13 mouse cellular contexts compared by ENCODE assay signal in genomic region chr13:108123109-108123723, GRCm38 (mm10). TPM values are rescaled to one million over a fixed set of nuclear protein-coding genes. Genes with fewer than 3 reads are reported as not detected.
DNase-seq lines count a peak whose midpoint lies in the region; ATAC-seq lines count a peak whose summit lies in the region.
"Had no signal": no experiment of that assay in that cellular context is flagged by ENCODE, and none has a peak within 500 bp of the region (broad histone marks: within the 10 kb centered on the region; RNA-seq: fewer than 3 reads in every experiment).

No protein-coding gene starts in this region.

- 46% methylated on average over 15 of the region's 15 CpGs for WGBS in midbrain, embryonic 11.5 days
- 66% methylated on average over 15 of the region's 15 CpGs for WGBS in midbrain, embryonic 10.5 days
- WGBS in forebrain, embryonic 14.5 days: 20% methylated on average over 15 of the region's 15 CpGs
- 14% methylated on average over 15 of the region's 15 CpGs for WGBS in hindbrain, embryonic 15.5 days
- WGBS in neural tube, embryonic 13.5 days: 19% methylated on average over 15 of the region's 15 CpGs
- 48% methylated on average over 15 of the region's 15 CpGs for WGBS in intestine, embryonic 16.5 days

- peaks cover 9% of the 10 kb centered on the region for H3K4me1 ChIP-seq in midbrain, embryonic 11.5 days (ENCODE audit: control insufficient read depth, insufficient read depth, low read length)
- peaks cover 23% of the 10 kb centered on the region for H3K4me1 ChIP-seq in midbrain, embryonic 10.5 days
- H3K4me1 ChIP-seq in forebrain, embryonic 14.5 days (ENCODE audit: control insufficient read depth, insufficient read depth, low read length): peaks cover 6% of the 10 kb centered on the region; the same call in 1 of the 2 replicates
- peaks cover 14% of the 10 kb centered on the region for H3K4me1 ChIP-seq in hindbrain, embryonic 15.5 days (replicated peaks)
- peaks cover 16% of the 10 kb centered on the region for H3K4me1 ChIP-seq in neural tube, embryonic 13.5 days (replicated peaks)
- no peaks in the 10 kb centered on the region for H3K4me1 ChIP-seq in intestine, embryonic 16.5 days (ENCODE audit: control insufficient read depth, insufficient read depth, low read length)

- peak overlapping the region; percentile 15; the same call in 1 of the 2 replicates for H3K4me2 ChIP-seq in midbrain, embryonic 11.5 days
- peak overlapping the region; percentile 25 for H3K4me2 ChIP-seq in forebrain, embryonic 14.5 days (ENCODE audit: low read length)
- peak overlapping the region; percentile 44 for H3K4me2 ChIP-seq in hindbrain, embryonic 15.5 days
- peak overlapping the region; percentile 43 for H3K4me2 ChIP-seq in neural tube, embryonic 13.5 days
- no peak overlapping the region for H3K4me2 ChIP-seq in intestine, embryonic 16.5 days (ENCODE audit: low read depth, low read length)
- H3K4me2 ChIP-seq: limb, embryonic 15.5 days; lung, embryonic 14.5 days had no signal

- peak; percentile 83 for DNase-seq in midbrain, embryonic 11.5 days (ENCODE audit: low spot score, missing footprints)
- DNase-seq in midbrain, embryonic 10.5 days (ENCODE audit: low spot score): no peak
- DNase-seq in forebrain, embryonic 14.5 days (ENCODE audit: low spot score): peak; percentile 54
- DNase-seq in lung, adult 18-20 months: no peak
- DNase-seq in kidney, adult 8-10 months: no peak
- DNase-seq: cerebellum, adult 11 months; cerebellum, postnatal 25 days; lung, embryonic 14.5 days had no signal

- no peak overlapping the region for H3K4me3 ChIP-seq in midbrain, embryonic 11.5 days (ENCODE audit: low read depth, low read length)
- H3K4me3 ChIP-seq in midbrain, embryonic 10.5 days: no peak overlapping the region
- H3K4me3 ChIP-seq in forebrain, embryonic 14.5 days (ENCODE audit: low read depth, low read length): no peak overlapping the region
- no peak overlapping the region for H3K4me3 ChIP-seq in hindbrain, embryonic 15.5 days
- peak overlapping the region; percentile 8; the same call in 1 of the 2 replicates for H3K4me3 ChIP-seq in neural tube, embryonic 13.5 days
- no peak overlapping the region for H3K4me3 ChIP-seq in intestine, embryonic 16.5 days (ENCODE audit: low read length)
- H3K4me3 ChIP-seq: limb, embryonic 15.5 days had no signal

- no peaks in the 10 kb centered on the region for H3K9me3 ChIP-seq in midbrain, embryonic 11.5 days (ENCODE audit: control insufficient read depth, low read length)
- no peaks in the 10 kb centered on the region for H3K9me3 ChIP-seq in midbrain, embryonic 10.5 days (replicated peaks)
- H3K9me3 ChIP-seq in forebrain, embryonic 14.5 days (replicated peaks; ENCODE audit: control insufficient read depth, low read length): no peaks in the 10 kb centered on the region
- no peaks in the 10 kb centered on the region for H3K9me3 ChIP-seq in hindbrain, embryonic 15.5 days
- H3K9me3 ChIP-seq in neural tube, embryonic 13.5 days: no peaks in the 10 kb centered on the region
- H3K9me3 ChIP-seq in intestine, embryonic 16.5 days (ENCODE audit: control insufficient read depth, low read length): no peaks in the 10 kb centered on the region
- H3K9me3 ChIP-seq: limb, embryonic 15.5 days had no signal

- H3K36me3 ChIP-seq in midbrain, embryonic 11.5 days (ENCODE audit: control insufficient read depth, insufficient read depth, low read length): no peaks in the 10 kb centered on the region
- H3K36me3 ChIP-seq in midbrain, embryonic 10.5 days: no peaks in the 10 kb centered on the region
- no peaks in the 10 kb centered on the region for H3K36me3 ChIP-seq in forebrain, embryonic 14.5 days (ENCODE audit: control insufficient read depth, insufficient read depth, low read length)
- no peaks in the 10 kb centered on the region for H3K36me3 ChIP-seq in hindbrain, embryonic 15.5 days
- no peaks in the 10 kb centered on the region for H3K36me3 ChIP-seq in neural tube, embryonic 13.5 days
- H3K36me3 ChIP-seq in intestine, embryonic 16.5 days (ENCODE audit: control insufficient read depth, insufficient read depth, low read length): no peaks in the 10 kb centered on the region
- H3K36me3 ChIP-seq: limb, embryonic 15.5 days had no signal

- no peak overlapping the region; the same call in 1 of the 2 replicates for H3K27ac ChIP-seq in midbrain, embryonic 11.5 days (ENCODE audit: low read depth, low read length)
- H3K27ac ChIP-seq in midbrain, embryonic 10.5 days (replicated peaks): no peak overlapping the region
- H3K27ac ChIP-seq in forebrain, embryonic 14.5 days (ENCODE audit: low read depth, low read length): peak overlapping the region; percentile 29; the same call in 1 of the 2 replicates
- H3K27ac ChIP-seq in hindbrain, embryonic 15.5 days (replicated peaks): no peak overlapping the region
- 0 out of 2 replicates have a peak overlapping the region, but pooled peaks have one; percentile 23 for H3K27ac ChIP-seq in neural tube, embryonic 13.5 days (replicated peaks)
- no peak overlapping the region for H3K27ac ChIP-seq in intestine, embryonic 16.5 days (ENCODE audit: low read length)
- H3K27ac ChIP-seq: limb, embryonic 15.5 days had no signal

- H3K9ac ChIP-seq in midbrain, embryonic 11.5 days (ENCODE audit: low read length): peak overlapping the region; percentile 24; the same call in 1 of the 2 replicates
- H3K9ac ChIP-seq in forebrain, embryonic 14.5 days (ENCODE audit: low read length): peak overlapping the region; percentile 6; the same call in 1 of the 2 replicates
- H3K9ac ChIP-seq in hindbrain, embryonic 15.5 days: no peak overlapping the region
- H3K9ac ChIP-seq in neural tube, embryonic 13.5 days: peak overlapping the region; percentile 52
- no peak overlapping the region for H3K9ac ChIP-seq in intestine, embryonic 16.5 days (ENCODE audit: low read depth, low read length)
- H3K9ac ChIP-seq: limb, embryonic 15.5 days; lung, embryonic 14.5 days had no signal

- ATAC-seq in midbrain, embryonic 11.5 days (ENCODE audit: low FRiP score): no peak
- ATAC-seq in forebrain, embryonic 14.5 days: peak; percentile 37; the same call in 1 of the 2 replicates
- ATAC-seq in hindbrain, embryonic 15.5 days (ENCODE audit: low FRiP score, low read depth): no peak
- no peak for ATAC-seq in neural tube, embryonic 13.5 days (ENCODE audit: low read depth)
- ATAC-seq in intestine, embryonic 16.5 days: no peak
- ATAC-seq: Patski had no signal

- no peaks in the 10 kb centered on the region for H3K27me3 ChIP-seq in midbrain, embryonic 11.5 days (ENCODE audit: control insufficient read depth, insufficient read depth, low read length)
- H3K27me3 ChIP-seq in midbrain, embryonic 10.5 days (ENCODE audit: low read depth, poor library complexity, severe bottlenecking): no peaks in the 10 kb centered on the region
- no peaks in the 10 kb centered on the region for H3K27me3 ChIP-seq in forebrain, embryonic 14.5 days (replicated peaks; ENCODE audit: control insufficient read depth, insufficient read depth, low read length)
- H3K27me3 ChIP-seq in hindbrain, embryonic 15.5 days: no peaks in the 10 kb centered on the region
- no peaks in the 10 kb centered on the region for H3K27me3 ChIP-seq in neural tube, embryonic 13.5 days
- H3K27me3 ChIP-seq in intestine, embryonic 16.5 days (replicated peaks; ENCODE audit: control insufficient read depth, insufficient read depth, low read length): no peaks in the 10 kb centered on the region
- H3K27me3 ChIP-seq: limb, embryonic 15.5 days; Patski had no signal

RNA-seq across cellular contexts. Expression of gene Ndufaf2, which starts 35.2 kb away (rescaled TPM):
- polyA plus RNA-seq in midbrain, embryonic 11.5 days (2014; fragmentation: Nextera tagmentation; extraction: Ambion mirVana): 82.4 and 87.1 TPM in 2 replicates
- polyA plus RNA-seq in midbrain, embryonic 10.5 days (2016; fragmentation: Nextera tagmentation; extraction: Ambion mirVana): 83.3 and 88.9 TPM in 2 replicates
- 84.5 and 85.5 TPM in 2 replicates for polyA plus RNA-seq in forebrain, embryonic 14.5 days (2014; fragmentation: Nextera tagmentation; extraction: Ambion mirVana)
- polyA plus RNA-seq in hindbrain, embryonic 15.5 days (2015; fragmentation: Nextera tagmentation; extraction: Ambion mirVana): 78.5 and 79.3 TPM in 2 replicates
- 71.6 and 73.8 TPM in 2 replicates for polyA plus RNA-seq in neural tube, embryonic 13.5 days (2015; fragmentation: Nextera tagmentation; extraction: Ambion mirVana)
- 51.4 and 55.7 TPM in 2 replicates for polyA plus RNA-seq in intestine, embryonic 16.5 days (2015; fragmentation: Nextera tagmentation; extraction: Ambion mirVana)

RNA-seq across cellular contexts. Expression of gene Ercc8, which starts 35.3 kb away (rescaled TPM):
- 22.8 and 23.0 TPM in 2 replicates for polyA plus RNA-seq in midbrain, embryonic 11.5 days (2014; fragmentation: Nextera tagmentation; extraction: Ambion mirVana)
- polyA plus RNA-seq in midbrain, embryonic 10.5 days (2016; fragmentation: Nextera tagmentation; extraction: Ambion mirVana): 23.0 and 24.2 TPM in 2 replicates
- 36.2 and 40.7 TPM in 2 replicates for polyA plus RNA-seq in forebrain, embryonic 14.5 days (2014; fragmentation: Nextera tagmentation; extraction: Ambion mirVana)
- 30.3 and 31.8 TPM in 2 replicates for polyA plus RNA-seq in hindbrain, embryonic 15.5 days (2015; fragmentation: Nextera tagmentation; extraction: Ambion mirVana)
- 24.6 and 25.1 TPM in 2 replicates for polyA plus RNA-seq in neural tube, embryonic 13.5 days (2015; fragmentation: Nextera tagmentation; extraction: Ambion mirVana)
- 13.7 and 13.9 TPM in 2 replicates for polyA plus RNA-seq in intestine, embryonic 16.5 days (2015; fragmentation: Nextera tagmentation; extraction: Ambion mirVana)

Comparison
In these comparisons a context has a peak if more than half of its experiments do, and no peak if none do; other contexts are left out.
1. DNase-seq: peak in midbrain, embryonic 11.5 days (single experiment) and forebrain, embryonic 14.5 days (single experiment); none in midbrain, embryonic 10.5 days (single experiment), lung, adult 18-20 months (0 of 2) and kidney, adult 8-10 months (0 of 2).
2. H3K27ac ChIP-seq: peak in forebrain, embryonic 14.5 days (single experiment) and neural tube, embryonic 13.5 days (single experiment); none in midbrain, embryonic 11.5 days (single experiment), midbrain, embryonic 10.5 days (single experiment), hindbrain, embryonic 15.5 days (single experiment) and intestine, embryonic 16.5 days (single experiment).
3. H3K9ac ChIP-seq: peak in midbrain, embryonic 11.5 days (single experiment), forebrain, embryonic 14.5 days (single experiment) and neural tube, embryonic 13.5 days (single experiment); none in hindbrain, embryonic 15.5 days (single experiment) and intestine, embryonic 16.5 days (single experiment).